Mouse (Mus musculus) neutrophil, adult 59 days (primary cell): ENCODE measurements around the gene Cryba2. TPM values are rescaled to one million over a fixed set of nuclear protein-coding genes. Genes with fewer than 3 reads are reported as not detected.

ENCODE experiments used
- total RNA-seq, 2 experiments: library from RNA; stranded (reverse); gene quantifications; 1 replicate in 1 of 2; 2 replicates in 1 of 2; pipeline ENCODE4 v1.2.4; 2023

Cryba2 gene
- not detected for total RNA-seq

DNA sequence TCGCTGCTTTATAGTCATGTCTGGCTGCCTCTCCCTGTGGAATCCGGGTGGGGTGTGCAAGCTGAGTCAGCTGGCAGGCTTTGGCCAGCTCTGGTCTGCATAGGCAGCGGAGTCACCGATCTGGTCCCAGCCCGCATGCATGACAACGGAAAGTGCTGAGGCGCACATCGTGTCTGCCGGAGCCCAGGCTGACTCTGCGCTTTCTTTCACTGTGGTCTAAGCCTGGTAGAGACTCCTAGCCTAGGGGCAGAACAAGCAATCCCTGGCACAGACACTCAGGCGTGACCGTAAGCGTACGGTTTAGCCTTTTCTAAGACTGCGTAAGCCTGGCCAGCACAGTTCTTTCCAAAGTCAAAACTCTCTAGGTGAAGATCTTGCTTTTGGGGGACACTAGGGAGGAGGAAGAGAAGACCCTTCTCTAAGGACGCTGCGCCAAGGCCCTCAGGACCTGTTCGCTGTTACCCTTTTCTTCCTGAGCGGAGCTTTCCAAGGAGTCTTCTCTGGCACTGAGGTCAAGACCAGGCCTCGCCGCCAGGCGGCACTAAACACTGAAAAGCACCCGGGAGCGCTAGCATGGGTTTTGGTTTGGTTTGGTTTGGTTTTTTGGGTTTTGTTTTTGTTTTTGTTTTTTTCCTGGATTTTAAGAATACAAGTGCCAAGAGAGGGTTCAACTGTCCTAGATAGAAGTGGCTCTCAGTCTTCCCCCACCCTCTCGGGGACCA lies at the start of gene Cryba2:
Gene Cryba2, minus strand, starts transcription at position 10 of the 722 bp plus-strand sequence.

GRCm38 (mm10) chr1:74935402-74935801 lies 42.5 kb upstream of the Cryba2 start, which contains the start of gene Cfap65:
TSS of gene Cfap65 (minus strand) at chr1:74935599.

GRCm38 (mm10) chr1:74885369-74886042 lies 7.4 kb downstream of the Cryba2 start, which contains the start of gene Fev:
TSS of gene Fev (minus strand) at chr1:74885419.

GRCm38 (mm10) chr1:74854306-74855056 lies 38.5 kb downstream of the Cryba2 start, which contains the start of gene Cdk5r2:
TSS of gene Cdk5r2 (plus strand) at chr1:74854934.

Other genes with a start within 250 kb of the Cryba2 start
- gene Ttll4, start 231.4 kb downstream of the Cryba2 start, total RNA-seq = 10 to 100 TPM; 13.5 to 18.1 TPM
- gene Cyp27a1, start 179.6 kb downstream of the Cryba2 start, total RNA-seq = 10 to 100 TPM; 29.6 to 41.2 TPM
- not detected for gene Prkag3, start 143.9 kb downstream of the Cryba2 start, total RNA-seq
- 1 to 10 TPM; 1.5 to 1.8 TPM for gene Wnt6, start 121.3 kb downstream of the Cryba2 start, total RNA-seq
- not detected for gene Wnt10a, start 101.6 kb downstream of the Cryba2 start, total RNA-seq
- gene Cdk5r2, start 38.2 kb downstream of the Cryba2 start, total RNA-seq = not detected
- not detected for gene Fev, start 7.7 kb downstream of the Cryba2 start, total RNA-seq
- not detected for gene Cfap65, start 42.5 kb upstream of the Cryba2 start, total RNA-seq
- gene Ihh, start 58.5 kb upstream of the Cryba2 start, total RNA-seq = under 1 TPM in 1 of 2 experiments, not detected in 1; 0.58 TPM
- 10 to 100 TPM in 1 of 2 experiments, 1 to 10 TPM in 1; 7.5 to 10.2 TPM for gene Nhej1, start 232.1 kb upstream of the Cryba2 start, total RNA-seq
- 1 to 10 TPM; 1.2 to 1.5 TPM for gene Slc23a3, start 240.7 kb upstream of the Cryba2 start, total RNA-seq
- 100 to 1,000 TPM; 103 to 115 TPM for gene Cnppd1, start 249.6 kb upstream of the Cryba2 start, total RNA-seq
- 10 to 100 TPM; 64.6 to 70.8 TPM for gene Retreg2, start 249.6 kb upstream of the Cryba2 start, total RNA-seq